Mouse (Mus musculus) liver, adult (tissue): ENCODE measurements around the gene Olfr805.

Experiments used
- GATA4 ChIP-seq: IDR thresholded peaks from 2 replicates; pipeline ENCODE4 v1.6.1; 2014; ENCODE audit warnings: mild to moderate bottlenecking, low read length; ENCODE audit not compliant: insufficient replicate concordance

Olfr805 gene

GRCm38 (mm10) chr10:129729275-129729674, at the start of gene Olfr805:
Gene Olfr805, minus strand, starts transcription at chr10:129729375.
- no peak for TF ChIP-seq GATA4

GRCm38 (mm10) chr10:129778123-129778522, 48.9 kb upstream of the Olfr805 start:
- no peak for TF ChIP-seq GATA4

GRCm38 (mm10) chr10:129774338-129774737, 45.2 kb upstream of the Olfr805 start, which contains the start of gene Olfr809:
Gene Olfr809, plus strand, starts transcription at chr10:129774638.
- no peak for TF ChIP-seq GATA4

- no peak for TF ChIP-seq GATA4
These were observed 36.0 kb upstream of the Olfr805 start, which contains the start of gene Olfr808 for GRCm38 (mm10) chr10:129765182-129765581. Gene Olfr808, plus strand, starts transcription at chr10:129765482.

- TF ChIP-seq GATA4: no peak
These were observed 28.5 kb upstream of the Olfr805 start, which contains the start of gene Olfr807 for GRCm38 (mm10) chr10:129757693-129758092. Gene Olfr807, minus strand, starts transcription at chr10:129757793.

- no peak for TF ChIP-seq GATA4
These were observed 12.6 kb upstream of the Olfr805 start, which contains the start of gene Olfr806 for GRCm38 (mm10) chr10:129741821-129742220. Gene Olfr806, minus strand, starts transcription at chr10:129741921.

- TF ChIP-seq GATA4: no peak
These were observed 26.3 kb downstream of the Olfr805 start, which contains the start of gene Olfr804 for GRCm38 (mm10) chr10:129702910-129703309. Gene Olfr804, plus strand, starts transcription at chr10:129703210.

GRCm38 (mm10) chr10:129694186-129694585, 35.0 kb downstream of the Olfr805 start, which contains the start of gene Olfr803:
Gene Olfr803, minus strand, starts transcription at chr10:129694286.
- no peak for TF ChIP-seq GATA4

GRCm38 (mm10) chr10:129688069-129688468, 41.1 kb downstream of the Olfr805 start, which contains the start of gene Olfr802:
Gene Olfr802, minus strand, starts transcription at chr10:129688169.
- TF ChIP-seq GATA4: no peak

GRCm38 (mm10) chr10:129673765-129674164, 55.4 kb downstream of the Olfr805 start, which contains the start of gene Olfr801:
Gene Olfr801, minus strand, starts transcription at chr10:129673865.
- TF ChIP-seq GATA4: no peak
